Mouse (Mus musculus) heart, adult 2 months (tissue): Measurements from ENCODE around the gene Spock2.

Experiments
- CTCF ChIP-seq: fragments of 200-600 bp; IDR thresholded peaks from 2 replicates; pipeline ENCODE4 v1.8.1; 2022; ENCODE audit warnings: antibody characterized with exemption, mild to moderate bottlenecking, moderate library complexity
- POLR2A ChIP-seq: fragments of 200-500 bp; IDR thresholded peaks from 2 replicates; pipeline ENCODE4 v1.6.1; 2011; ENCODE audit warnings: mild to moderate bottlenecking, low read depth, low read length, control low read depth; ENCODE audit not compliant: insufficient read depth

GRCm38 (mm10) chr10:60080601-60080981 lies 25.4 kb upstream of the Spock2 start:
- TF ChIP-seq CTCF (no peak), POLR2A (no peak)
